Mouse (Mus musculus) cerebellum, adult 11-12 months (tissue): ENCODE data around the gene Cox14.
"Not testable (repeated sequence)": the region's sequence is repeated elsewhere in the genome, so short reads cannot be mapped to it uniquely, and the experiment has no call there.

Experiments used
- DNase-seq: peaks from one replicate; pipeline ENCODE4 v3.0.0; 2022

Cox14 gene

DNA sequence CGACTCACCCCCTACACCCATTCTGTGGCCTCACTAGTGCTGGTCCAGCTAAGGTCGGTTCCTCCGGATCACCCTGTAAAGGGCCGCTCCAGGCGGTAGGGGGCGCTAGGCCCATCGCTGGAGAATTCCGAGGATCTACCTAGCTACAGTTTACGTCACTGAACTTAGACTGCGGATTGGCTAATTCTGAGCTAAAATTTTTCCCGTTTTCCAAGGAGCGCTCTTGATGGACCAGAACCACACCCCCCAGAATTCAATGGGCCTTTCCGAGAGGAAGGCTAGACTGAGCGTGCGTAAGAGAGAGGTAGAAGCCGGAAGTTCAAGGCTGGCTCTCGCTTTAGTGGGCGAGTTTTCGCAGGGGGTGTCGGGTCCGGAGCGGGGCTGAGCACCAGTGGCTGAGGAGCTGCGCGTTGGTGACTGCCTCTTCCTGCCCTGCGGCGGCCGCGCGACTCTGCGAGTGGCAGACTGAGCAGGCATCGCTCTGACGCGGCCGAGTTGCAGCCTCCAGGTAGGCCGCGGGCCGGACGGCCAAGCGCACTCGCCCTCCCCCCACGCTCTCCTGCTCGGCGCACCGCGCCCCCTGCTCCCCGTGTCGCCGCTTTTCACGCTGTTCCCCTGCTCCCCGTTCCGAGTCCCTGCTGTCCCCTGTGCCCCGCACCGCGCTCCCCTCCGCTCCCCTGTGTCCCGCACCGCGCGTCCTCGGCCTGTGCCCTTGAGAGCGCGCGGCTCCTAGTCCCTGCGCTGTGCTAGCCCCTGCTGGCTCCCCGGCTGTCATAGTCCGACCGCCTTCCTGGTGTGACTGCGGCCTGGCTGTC, at the start of gene Cox14:
Gene Cox14, plus strand, starts transcription at position 278 of the 815 bp plus-strand sequence.
- peak; percentile 98 for DNase-seq

DNA sequence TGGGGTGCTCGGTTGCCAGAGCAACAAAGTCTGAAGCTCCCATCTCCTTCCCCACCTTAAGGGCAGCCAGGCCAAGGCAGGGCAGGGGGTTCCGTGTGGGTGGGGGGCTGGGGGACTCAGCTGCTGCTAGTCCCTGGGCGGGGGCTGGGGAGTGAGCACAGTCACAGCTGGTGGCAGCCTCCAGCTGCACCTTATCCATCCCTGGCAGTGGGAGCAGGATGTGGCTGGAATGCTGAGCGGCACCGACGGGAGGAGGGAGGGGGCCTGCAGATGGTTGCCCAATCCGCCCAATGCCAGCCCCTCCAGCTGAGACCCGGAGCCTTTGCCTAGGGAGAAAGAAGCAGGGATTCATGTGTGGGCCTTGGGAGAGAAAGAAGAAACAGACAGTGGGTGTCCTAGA, 48.3 kb upstream of the Cox14 start:
- no peak for DNase-seq

GRCm38 (mm10) chr15:99678063-99678800, 47.2 kb upstream of the Cox14 start:
- no peak for DNase-seq

GRCm38 (mm10) chr15:99679008-99679407, 46.4 kb upstream of the Cox14 start:
- no peak for DNase-seq

GRCm38 (mm10) chr15:99682880-99683279, 42.5 kb upstream of the Cox14 start:
- DNase-seq = no peak

GRCm38 (mm10) chr15:99684156-99684555, 41.3 kb upstream of the Cox14 start:
- DNase-seq = no peak

DNA sequence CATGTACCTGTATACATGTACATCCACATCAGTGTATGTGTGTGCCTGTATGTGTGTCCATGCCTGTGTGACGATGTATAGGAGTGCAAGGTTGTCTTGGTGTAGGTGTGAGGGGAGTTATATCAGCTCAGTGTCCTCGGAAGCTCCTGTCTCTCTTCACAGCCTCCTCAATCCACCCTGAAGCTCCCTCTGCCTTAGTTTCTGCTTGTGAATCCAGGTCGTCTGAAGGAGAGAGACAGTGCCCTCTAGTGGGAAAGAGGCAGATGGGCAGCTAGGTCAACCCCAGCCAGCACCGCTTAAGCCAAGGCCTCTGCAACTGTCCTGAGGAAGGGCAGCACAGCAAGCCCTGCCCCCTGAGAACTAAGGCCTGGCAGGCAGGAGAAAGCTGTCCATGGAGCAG, 36.7 kb upstream of the Cox14 start:
- peak; percentile 79 for DNase-seq

- DNase-seq = no peak
Measured at GRCm38 (mm10) chr15:99690924-99691323, 34.5 kb upstream of the Cox14 start.

DNA sequence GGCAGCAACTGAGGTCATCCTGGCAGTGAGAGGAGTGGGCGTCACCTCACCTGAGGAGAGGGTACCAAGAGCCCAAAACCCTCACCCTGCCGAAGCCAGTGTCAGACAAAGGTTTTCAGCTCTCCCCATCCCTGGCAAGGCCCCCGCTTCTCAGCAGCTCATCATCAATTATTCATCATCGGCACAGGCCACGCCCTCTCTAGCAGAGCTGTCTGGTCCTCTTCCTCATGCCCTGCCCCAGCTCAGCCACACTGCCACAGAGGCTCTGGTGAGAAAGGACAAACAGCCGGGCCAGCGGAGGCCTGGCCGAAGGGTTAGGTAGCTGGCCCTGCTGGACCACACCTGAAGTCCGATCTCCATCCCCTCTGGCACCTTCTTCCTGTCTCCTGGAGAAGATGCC, 33.4 kb upstream of the Cox14 start:
- no peak for DNase-seq

DNA sequence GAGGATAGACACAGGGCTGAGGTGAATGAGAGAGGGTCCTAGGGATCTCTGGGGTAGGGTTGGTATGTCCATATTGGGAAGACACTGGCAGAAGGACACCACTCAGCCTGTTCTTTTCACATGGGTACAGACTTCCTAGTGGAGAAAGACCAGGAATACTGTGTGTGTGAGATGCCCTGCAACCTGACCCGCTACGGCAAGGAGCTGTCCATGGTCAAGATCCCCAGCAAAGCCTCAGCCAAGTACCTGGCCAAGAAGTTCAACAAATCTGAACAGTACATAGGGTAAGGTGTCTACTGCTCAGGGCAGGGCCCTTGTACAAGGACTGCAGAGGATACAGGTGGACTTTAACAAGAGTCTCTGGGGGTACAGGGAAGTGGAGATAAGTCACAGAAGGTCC, 28.1 kb upstream of the Cox14 start:
- DNase-seq = no peak

- no peak for DNase-seq
Measured at GRCm38 (mm10) chr15:99698533-99699085, 26.8 kb upstream of the Cox14 start.

DNA sequence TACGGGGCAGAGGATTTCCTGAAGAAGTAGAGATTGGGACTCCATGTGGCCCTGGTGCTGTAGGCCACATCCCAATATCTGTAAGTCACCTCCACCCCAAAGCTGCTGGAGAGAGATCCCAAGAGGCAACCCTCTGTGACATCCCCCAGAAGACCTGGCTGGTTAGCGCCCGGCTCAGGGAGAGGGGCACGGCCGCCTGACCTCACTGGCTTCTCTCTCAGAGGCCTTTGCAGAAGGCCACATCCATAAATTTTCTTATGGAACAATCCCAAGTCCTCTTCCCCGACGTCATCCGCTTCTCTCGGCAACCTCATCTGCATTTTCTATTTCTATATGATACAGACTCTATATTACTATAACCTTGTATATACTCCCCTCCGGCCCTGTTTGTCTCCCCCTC, 25.7 kb upstream of the Cox14 start:
- no peak for DNase-seq

- no peak for DNase-seq
Measured at GRCm38 (mm10) chr15:99700219-99701106, 25.0 kb upstream of the Cox14 start.

DNA sequence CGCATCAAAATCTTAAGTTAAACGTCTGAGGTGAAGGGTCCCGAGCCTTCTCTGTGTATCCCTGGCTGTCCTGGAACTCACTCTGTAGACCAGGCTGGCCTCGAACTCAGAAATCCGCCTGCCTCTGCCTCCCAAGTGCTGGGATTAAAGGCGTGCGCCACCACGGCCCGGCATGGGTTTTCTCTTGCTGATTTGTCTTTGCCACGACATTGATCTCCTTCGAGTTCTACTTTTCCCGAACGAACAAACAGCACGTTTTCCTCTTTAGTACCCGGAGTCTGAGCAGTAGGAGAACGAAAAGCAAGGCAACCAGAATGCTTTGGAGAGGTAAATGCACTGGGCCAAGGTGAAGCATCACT, 23.8 kb upstream of the Cox14 start:
- not testable (repeated sequence) for DNase-seq

DNA sequence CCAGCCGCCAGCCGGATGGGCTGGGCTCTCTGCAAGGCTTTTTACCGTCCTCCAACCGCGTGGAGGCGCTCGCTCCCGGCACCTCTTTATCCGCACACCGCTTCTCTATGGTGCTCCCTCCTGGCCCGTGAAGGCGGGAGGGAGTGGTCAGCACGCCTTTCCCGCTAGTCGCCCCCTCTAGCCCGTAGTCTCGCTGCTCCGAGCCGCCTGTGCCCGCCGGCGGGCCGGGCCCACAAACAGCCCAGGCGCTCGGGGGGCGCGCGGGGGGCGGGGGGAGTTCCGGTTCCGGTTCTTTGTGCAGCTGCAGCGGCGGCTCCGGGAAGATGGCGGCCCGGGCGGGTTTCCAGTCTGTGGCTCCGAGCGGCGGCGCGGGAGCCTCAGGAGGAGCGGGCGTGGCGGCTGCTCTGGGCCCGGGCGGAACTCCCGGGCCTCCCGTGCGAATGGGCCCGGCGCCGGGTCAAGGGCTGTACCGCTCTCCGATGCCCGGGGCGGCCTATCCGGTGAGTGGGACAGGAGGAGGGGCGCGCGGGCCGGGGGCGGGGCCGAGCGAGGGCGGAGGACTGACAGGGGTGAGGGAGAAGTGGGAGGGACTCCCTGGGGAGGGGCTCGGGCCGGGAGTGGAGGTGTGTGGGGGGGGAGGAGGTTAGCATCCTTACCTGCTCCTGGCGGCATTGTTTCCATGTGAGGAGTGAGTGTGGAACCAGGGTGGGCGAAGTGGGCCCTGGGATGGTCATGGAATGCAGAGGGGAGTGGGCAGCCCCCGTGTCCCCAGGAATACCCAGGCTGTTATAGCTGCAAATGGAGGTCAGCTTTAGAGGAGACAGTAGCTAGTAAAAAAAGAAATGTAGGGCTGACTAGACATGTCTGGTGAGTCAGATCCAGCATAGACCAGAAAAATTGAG, 23.2 kb upstream of the Cox14 start, which contains the start of gene Smarcd1:
Gene Smarcd1, plus strand, starts transcription at position 131 of the 902 bp plus-strand sequence.
- peak; percentile 94 for DNase-seq

GRCm38 (mm10) chr15:99703104-99703503, 22.3 kb upstream of the Cox14 start:
- no peak for DNase-seq

DNA sequence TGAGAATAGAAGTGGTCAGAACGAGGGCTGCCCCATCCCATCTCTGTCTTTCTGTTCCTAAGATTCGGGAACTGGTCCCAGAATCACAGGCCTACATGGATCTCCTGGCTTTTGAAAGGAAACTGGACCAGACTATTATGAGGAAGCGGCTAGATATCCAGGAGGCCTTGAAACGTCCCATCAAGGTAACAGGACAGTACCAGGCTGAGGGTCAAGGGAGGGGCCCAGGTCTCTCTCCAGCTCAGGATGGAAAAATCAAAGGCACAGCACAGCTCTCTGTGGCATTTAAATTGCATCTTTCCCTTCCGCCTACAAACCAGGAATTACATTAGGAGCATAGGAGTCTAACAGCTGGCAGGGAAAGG, 21.8 kb upstream of the Cox14 start:
- DNase-seq = no peak

DNA sequence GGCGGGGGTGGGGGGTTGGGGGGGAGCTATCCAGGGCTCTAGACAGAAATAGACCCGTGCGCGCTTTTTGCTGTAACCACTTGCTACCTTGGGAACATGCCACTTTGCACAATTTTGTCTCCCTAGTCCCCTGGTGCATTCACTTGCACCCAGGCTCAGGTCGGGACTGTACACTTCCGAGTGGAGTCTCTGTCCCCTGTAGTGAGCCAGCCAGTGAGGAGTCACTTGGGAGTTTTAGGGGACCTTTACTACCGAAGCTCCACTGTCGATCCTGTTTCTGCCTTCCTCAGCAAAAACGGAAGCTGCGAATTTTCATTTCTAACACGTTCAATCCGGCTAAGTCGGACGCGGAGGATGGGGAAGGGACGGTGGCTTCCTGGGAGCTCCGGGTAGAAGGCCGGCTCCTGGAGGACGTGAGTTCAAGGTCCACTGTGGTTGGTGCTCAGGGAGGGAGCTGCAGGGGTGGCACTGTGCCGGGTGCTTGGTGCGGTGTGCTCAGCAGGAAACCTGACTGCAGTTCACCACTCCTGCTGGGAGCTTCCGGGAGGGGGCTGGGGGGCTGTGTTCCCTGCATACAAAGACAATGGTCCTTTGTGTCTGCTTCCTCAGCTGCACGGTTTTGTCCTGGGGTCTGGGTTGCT, 21.3 kb upstream of the Cox14 start:
- no peak for DNase-seq

- no peak for DNase-seq
Measured at GRCm38 (mm10) chr15:99704881-99705280, 20.5 kb upstream of the Cox14 start.

DNA sequence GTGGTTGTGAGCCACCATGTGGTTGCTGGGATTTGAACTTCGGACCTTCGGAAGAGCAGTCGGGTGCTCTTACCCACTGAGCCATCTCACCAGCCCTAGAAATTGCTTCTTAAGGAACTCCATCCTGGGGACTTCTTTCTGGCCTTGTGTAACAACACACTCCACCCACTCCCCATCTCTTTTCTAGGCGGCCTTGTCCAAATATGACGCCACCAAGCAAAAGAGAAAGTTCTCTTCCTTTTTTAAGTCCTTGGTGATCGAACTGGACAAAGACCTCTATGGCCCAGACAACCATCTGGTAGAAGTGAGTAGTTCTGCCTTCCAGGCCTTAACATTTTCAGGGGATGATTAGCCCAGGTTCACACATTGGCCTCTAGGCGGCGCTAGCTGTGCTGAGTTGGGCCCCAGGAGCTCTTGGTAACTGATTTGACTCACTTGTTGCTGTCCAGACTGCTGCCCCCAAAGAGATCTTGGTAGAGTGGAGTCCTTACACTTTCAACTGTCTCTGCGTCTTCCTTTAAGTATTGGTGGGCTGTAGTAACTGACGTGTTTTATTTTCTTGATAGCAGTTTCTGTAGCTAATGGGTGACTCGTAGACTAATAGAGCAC, 19.9 kb upstream of the Cox14 start, which contains the start of gene Gm17349:
Gene Gm17349, minus strand, starts transcription at position 51 of the 609 bp plus-strand sequence.
- DNase-seq = peak; percentile 72

DNA sequence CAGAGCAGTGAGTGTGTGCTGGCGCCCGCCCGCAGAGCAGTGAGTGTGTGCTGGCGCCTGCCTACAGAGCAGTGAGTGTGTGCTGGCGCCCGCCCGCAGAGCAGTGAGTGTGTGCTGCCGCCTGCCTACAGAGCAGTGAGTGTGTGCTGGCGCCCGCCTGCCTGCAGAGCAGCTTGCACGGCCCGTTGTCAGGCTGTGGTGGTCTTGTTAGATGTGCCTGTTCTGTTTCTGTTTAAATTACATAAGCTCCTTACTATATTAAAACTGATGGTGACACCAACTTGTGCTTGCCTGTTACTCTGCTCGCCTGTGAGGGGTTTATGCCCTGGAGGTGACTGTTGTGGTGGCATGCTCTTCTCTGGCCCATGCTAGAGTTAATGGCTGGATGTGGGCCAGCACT, 17.2 kb upstream of the Cox14 start:
- DNase-seq = no peak
